Mouse (Mus musculus) heart, postnatal 0 days (tissue): ENCODE results near the gene Palm2. TPM values are rescaled to one million over a fixed set of nuclear protein-coding genes. Genes with fewer than 3 reads are reported as not detected.
"Not testable (repeated sequence)": the region's sequence is repeated elsewhere in the genome, so short reads cannot be mapped to it uniquely, and the experiment has no call there.

Experiments
- ATAC-seq: fragments of 200-750 bp; cut with Nextera tagmentation; 2 replicates; pipeline ENCODE4 v1.8.0; 2017; ENCODE audit warnings: low read depth, moderate number of reproducible peaks, moderate library complexity; ENCODE audit not compliant: insufficient read depth
- DNase-seq: peaks from one replicate; pipeline ENCODE4 v3.0.0-alpha.2; 2016; ENCODE audit warnings: low spot score
- H3K27ac ChIP-seq: fragments of 300-500 bp; sonication (generic); 2 replicates; pipeline ENCODE4 v1.5.1; 2014; ENCODE audit warnings: low read depth, mild to moderate bottlenecking
- H3K27me3 ChIP-seq: fragments of 300-500 bp; sonication (generic); 2 replicates; pipeline ENCODE4 v1.6.1; 2014; ENCODE audit warnings: low read length, mixed read lengths; ENCODE audit not compliant: control insufficient read depth, insufficient read depth
- H3K36me3 ChIP-seq: fragments of 300-500 bp; sonication (generic); replicated peaks from 2 replicates; pipeline ENCODE4 v1.6.1; 2014; ENCODE audit warnings: low read length, mixed read lengths; ENCODE audit not compliant: control insufficient read depth, insufficient read depth
- H3K4me1 ChIP-seq: fragments of 300-500 bp; sonication (generic); 2 replicates; pipeline ENCODE4 v1.6.1; 2014; ENCODE audit warnings: antibody characterized with exemption; ENCODE audit not compliant: control insufficient read depth, insufficient read depth
- H3K4me2 ChIP-seq: fragments of 300-500 bp; sonication (generic); 2 replicates; pipeline ENCODE4 v1.6.1; 2014; ENCODE audit warnings: low read depth, mild to moderate bottlenecking, low read length, moderate library complexity
- H3K4me3 ChIP-seq: fragments of 300-500 bp; sonication (generic); 2 replicates; pipeline ENCODE4 v1.5.1; 2014; ENCODE audit warnings: low read depth, low read length
- H3K9ac ChIP-seq: fragments of 300-500 bp; sonication (generic); replicated peaks from 2 replicates; pipeline ENCODE4 v1.6.1; 2014; ENCODE audit warnings: low read depth, low read length, mixed read lengths
- H3K9me3 ChIP-seq: fragments of 300-500 bp; sonication (generic); replicated peaks from 2 replicates; pipeline ENCODE4 v1.6.1; 2016; ENCODE audit warnings: low read length; ENCODE audit not compliant: control insufficient read depth
- CTCF ChIP-seq: IDR thresholded peaks from 2 replicates; pipeline ENCODE4 v1.5.1; 2016; ENCODE audit warnings: antibody characterized with exemption, control low read depth, low read depth
- EP300 ChIP-seq: IDR thresholded peaks from 2 replicates; pipeline ENCODE4 v1.6.1; 2016; ENCODE audit warnings: antibody characterized with exemption, low read depth
- WGBS: fragments of 180-500 bp; shearing (Covaris S2); extraction: QIAGEN DNeasy Blood & Tissue Kit; methylation state at CpG from one replicate; pipeline ENCODE4 v1.1.7; 2014; 5-methylcytosine and 5-hydroxymethylcytosine counted together
- polyA plus RNA-seq: library from polyadenylated mRNA; unstranded; fragments of >200 nt; fragmentation: Nextera tagmentation; extraction: Ambion mirVana; gene quantifications from 2 replicates; pipeline ENCODE4 v1.2.1, GENCODE M21; 2015
- total RNA-seq: library from RNA; depleted of rRNA; stranded (reverse); fragments of >200 nt; gene quantifications from 2 replicates; pipeline ENCODE4 v1.2.3, GENCODE M21; 2014; ENCODE audit warnings: low replicate concordance

Gene Palm2
- total and polyA plus RNA-seq, 2 experiments from 2014 or later, result 6.6 to 12.6 TPM

GRCm38 (mm10) chr4:57413016-57413415 is 21.0 kb upstream of the Palm2 start:
- H3K4me3 ChIP-seq, result no peak overlapping the region
- 51% methylated on average over 7 of the region's 7 CpGs for WGBS
- no peak for ATAC-seq
- no peak overlapping the region for H3K9ac ChIP-seq
- TF ChIP-seq CTCF (no peak), EP300 (no peak)
- no peak overlapping the region for H3K4me2 ChIP-seq
- H3K36me3 ChIP-seq, result no peaks in the 10 kb centered on the region
- no peaks in the 10 kb centered on the region for H3K9me3 ChIP-seq
- no peaks in the 10 kb centered on the region for H3K27me3 ChIP-seq
- H3K4me1 ChIP-seq, result no peaks in the 10 kb centered on the region
- H3K27ac ChIP-seq, result no peak overlapping the region
- DNase-seq, result no peak

DNA sequence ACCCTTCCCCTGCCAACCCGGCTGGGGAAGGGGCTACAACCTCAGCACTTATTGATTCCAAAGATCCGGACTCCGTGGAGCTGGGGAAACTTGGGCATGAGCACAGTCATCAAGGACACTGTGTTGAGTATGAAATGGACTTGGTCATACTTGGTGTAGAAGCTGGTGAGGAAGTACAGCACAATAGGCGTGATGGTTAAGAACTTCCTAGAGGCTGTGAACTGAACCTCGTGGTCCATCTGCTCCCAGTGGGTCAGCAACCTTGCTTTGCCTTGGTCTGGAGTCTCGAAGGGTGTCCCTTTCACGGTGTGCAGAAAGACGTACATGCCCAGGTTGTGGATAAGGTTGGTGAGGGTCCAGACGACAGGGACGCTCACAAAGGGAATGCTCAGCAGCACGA is 20.4 kb upstream of the Palm2 start:
- 85% methylated on average over 11 of the region's 11 CpGs for WGBS
- not testable (repeated sequence) for H3K9me3 ChIP-seq, H3K4me3 ChIP-seq, DNase-seq, H3K27ac ChIP-seq, H3K9ac ChIP-seq, H3K4me2 ChIP-seq, H3K27me3 ChIP-seq, ATAC-seq, H3K36me3 ChIP-seq, H3K4me1 ChIP-seq

DNA sequence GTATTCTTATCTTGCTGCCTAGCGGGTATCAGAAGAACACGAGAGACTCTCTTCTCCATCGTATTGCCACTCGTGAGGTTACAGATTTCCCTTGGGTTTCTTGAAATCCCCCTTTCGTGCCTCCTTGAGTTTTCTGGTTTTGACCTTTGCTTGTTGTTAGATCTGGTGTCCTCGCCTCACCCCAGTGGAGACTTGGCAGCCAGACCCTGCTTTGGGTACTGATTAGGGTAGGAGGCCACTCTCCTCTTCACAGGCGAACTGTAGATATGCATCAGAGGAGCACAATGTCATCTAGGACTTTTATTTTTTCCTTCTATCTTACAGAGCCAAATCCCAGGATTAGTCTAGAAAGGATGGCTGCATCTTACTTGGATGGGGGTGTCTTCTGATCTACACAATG is 10.0 kb upstream of the Palm2 start:
- Histone ChIP-seq H3K4me1 (no peaks in the 10 kb centered on the region), H3K9me3 (no peaks in the 10 kb centered on the region), H3K4me3 (no peak overlapping the region), H3K27me3 (no peaks in the 10 kb centered on the region), H3K36me3 (no peaks in the 10 kb centered on the region), H3K4me2 (no peak overlapping the region), H3K27ac (no peak overlapping the region), H3K9ac (no peak overlapping the region)
- TF ChIP-seq CTCF (no peak), EP300 (no peak)
- ATAC-seq (no peak), DNase-seq (no peak)
- WGBS, result 63% methylated on average over 7 of the region's 7 CpGs

DNA sequence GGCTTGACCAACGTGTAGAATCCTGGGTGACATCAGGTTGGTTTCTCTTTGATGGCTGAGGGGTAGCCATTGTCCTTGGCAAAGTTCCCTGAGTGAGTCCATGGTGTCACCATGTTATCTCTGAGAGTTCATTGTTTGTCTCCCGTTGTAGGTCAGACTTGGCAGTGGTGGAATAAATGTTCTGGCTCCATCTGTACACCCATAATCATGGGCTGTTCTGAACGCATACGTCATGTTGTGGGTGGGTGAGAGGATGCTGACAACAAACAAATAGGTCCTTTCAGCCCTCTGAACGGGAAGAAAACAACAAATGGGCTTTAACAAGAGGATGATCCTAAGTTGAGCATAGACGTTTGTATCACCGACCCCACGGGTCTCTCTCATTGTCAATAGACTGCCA is 5.7 kb upstream of the Palm2 start:
- 51% methylated on average over 8 of the region's 8 CpGs for WGBS
- no peak for ATAC-seq

DNA sequence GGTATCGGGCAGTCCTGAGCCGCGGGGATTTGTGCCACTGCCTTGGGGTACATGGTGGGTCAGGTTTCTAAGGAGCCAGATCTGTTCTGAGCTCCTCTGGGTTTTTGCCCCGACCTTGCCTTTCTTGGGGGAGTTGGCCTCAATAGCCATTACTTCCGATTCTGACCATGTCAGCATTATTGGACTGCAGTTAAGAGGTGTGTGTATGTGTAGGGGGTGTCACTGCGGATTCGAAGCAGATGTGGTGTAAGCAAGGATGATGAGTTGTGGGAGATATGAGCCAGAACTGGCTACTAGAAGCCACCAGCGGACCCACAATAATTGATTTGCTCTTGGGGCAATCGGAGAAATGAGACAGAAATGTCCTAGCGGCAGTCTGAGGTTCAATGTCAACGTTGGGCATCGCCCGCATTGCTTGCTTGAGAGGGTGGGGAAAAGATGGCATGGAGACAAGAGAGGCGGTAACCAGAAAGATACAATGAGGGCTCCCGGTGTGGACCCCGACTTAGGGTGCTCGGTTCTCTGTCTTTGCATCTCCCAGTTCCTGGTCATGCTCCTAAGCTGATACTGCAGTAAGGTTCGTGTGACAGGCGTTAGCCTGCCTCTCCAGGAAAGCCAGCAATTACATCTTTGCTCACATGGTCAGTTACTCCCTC is 786 bp downstream of the Palm2 start:
- WGBS, result 17% methylated on average over 19 of the region's 19 CpGs
- no peak for ATAC-seq
- H3K27me3 ChIP-seq, result peaks cover 34% of the 10 kb centered on the region
- H3K9me3 ChIP-seq, result no peaks in the 10 kb centered on the region
- no peaks in the 10 kb centered on the region for H3K36me3 ChIP-seq
- peak overlapping the region; percentile 70 for H3K4me3 ChIP-seq
- H3K4me1 ChIP-seq, result 0 out of 2 replicates have a peak, but pooled peaks cover 6% of the 10 kb centered on the region
- no peak for DNase-seq
- no peak overlapping the region for H3K27ac ChIP-seq
- TF ChIP-seq EP300 (no peak), CTCF (no peak)
- 0 out of 2 replicates have a peak overlapping the region, but pooled peaks have one; percentile 4 for H3K9ac ChIP-seq
- peak overlapping the region; percentile 99 for H3K4me2 ChIP-seq

More for the DNA sequence above, 5.7 kb upstream of the Palm2 start:
- no peak overlapping the region for H3K4me2 ChIP-seq
- peaks cover 10% of the 10 kb centered on the region for H3K27me3 ChIP-seq
- no peak overlapping the region for H3K4me3 ChIP-seq
- TF ChIP-seq CTCF (no peak), EP300 (no peak)
- no peaks in the 10 kb centered on the region for H3K4me1 ChIP-seq
- no peak overlapping the region for H3K27ac ChIP-seq
- H3K9ac ChIP-seq, result no peak overlapping the region
- DNase-seq, result no peak
- H3K36me3 ChIP-seq, result no peaks in the 10 kb centered on the region
- H3K9me3 ChIP-seq, result no peaks in the 10 kb centered on the region

DNA sequence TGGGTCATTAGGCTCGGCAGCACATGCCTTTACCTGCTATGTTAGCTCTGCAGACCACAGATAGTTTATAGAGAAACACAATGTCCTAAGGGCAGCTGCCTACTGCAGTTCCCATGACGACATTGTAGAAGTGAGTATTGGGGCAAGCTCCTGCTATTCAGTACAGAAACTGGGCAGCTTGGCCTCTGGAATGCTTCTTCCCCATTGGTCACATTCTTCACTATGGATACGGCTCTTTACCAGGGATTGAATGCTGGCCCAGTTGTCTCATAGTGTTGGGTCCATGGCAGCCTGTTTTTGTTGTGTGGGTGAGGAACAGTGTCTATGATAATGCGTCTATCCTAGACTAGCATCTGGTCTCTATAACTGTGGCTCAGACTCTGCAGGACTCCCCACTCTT is 2.2 kb downstream of the Palm2 start:
- TF ChIP-seq EP300, result no peak
- no peak for TF ChIP-seq CTCF
- DNase-seq (no peak), ATAC-seq (no peak)
- no peak overlapping the region for H3K4me2 ChIP-seq
- H3K27me3 ChIP-seq, result peaks cover 34% of the 10 kb centered on the region
- no peak overlapping the region for H3K27ac ChIP-seq
- H3K4me3 ChIP-seq, result no peak overlapping the region
- no peaks in the 10 kb centered on the region for H3K36me3 ChIP-seq
- WGBS, result 73% methylated on average over 4 of the region's 4 CpGs
- H3K4me1 ChIP-seq, result 0 out of 2 replicates have a peak, but pooled peaks cover 6% of the 10 kb centered on the region
- H3K9ac ChIP-seq, result no peak overlapping the region
- H3K9me3 ChIP-seq, result peaks cover 5% of the 10 kb centered on the region; the same call in 1 of the 2 replicates
